Comparison of ENCODE assay signal across 8 mouse cellular contexts in genomic region chr15:17449736-17450135, GRCm38 (mm10).
A peak's percentile ranks its signal among the peaks of the same experiment; 100 is the strongest.
DNase-seq lines count a peak whose midpoint lies in the region; ATAC-seq lines count a peak whose summit lies in the region.
"Not testable (repeated sequence)": the region's sequence is repeated elsewhere in the genome, so short reads cannot be mapped to it uniquely, and the experiment has no call there.

No protein-coding gene starts in this region.

- not testable (repeated sequence) for ATAC-seq in forebrain, embryonic 14.5 days; hindbrain, embryonic 11.5 days (ENCODE audit: low FRiP score); midbrain, embryonic 11.5 days (ENCODE audit: low FRiP score); neural tube, embryonic 11.5 days (ENCODE audit: insufficient read depth, low FRiP score, low TSS enrichment)

- H3K9ac ChIP-seq in forebrain, embryonic 14.5 days (ENCODE audit: low read length); hindbrain, embryonic 11.5 days (ENCODE audit: low read depth, low read length); midbrain, embryonic 11.5 days (ENCODE audit: low read length); neural tube, embryonic 11.5 days (ENCODE audit: low read length): not testable (repeated sequence)

- 92% methylated on average over 3 of the region's 3 CpGs for WGBS in forebrain, embryonic 14.5 days
- 89% methylated on average over 3 of the region's 3 CpGs for WGBS in hindbrain, embryonic 11.5 days
- WGBS in midbrain, embryonic 11.5 days: 95% methylated on average over 3 of the region's 3 CpGs
- WGBS in neural tube, embryonic 11.5 days: 87% methylated on average over 3 of the region's 3 CpGs

- H3K4me2 ChIP-seq in forebrain, embryonic 14.5 days (ENCODE audit: low read length); hindbrain, embryonic 11.5 days (replicated peaks; ENCODE audit: low read depth, low read length); midbrain, embryonic 11.5 days; neural tube, embryonic 11.5 days (ENCODE audit: low read depth): not testable (repeated sequence)

- H3K9me3 ChIP-seq in forebrain, embryonic 14.5 days (replicated peaks; ENCODE audit: control insufficient read depth, low read length); hindbrain, embryonic 11.5 days (ENCODE audit: control insufficient read depth, low read length); midbrain, embryonic 11.5 days (ENCODE audit: control insufficient read depth, low read length); neural tube, embryonic 11.5 days (ENCODE audit: control insufficient read depth, low read length): not testable (repeated sequence)

- not testable (repeated sequence) for H3K36me3 ChIP-seq in forebrain, embryonic 14.5 days (ENCODE audit: control insufficient read depth, insufficient read depth, low read length); hindbrain, embryonic 11.5 days (ENCODE audit: control insufficient read depth, insufficient read depth, low read length); midbrain, embryonic 11.5 days (ENCODE audit: control insufficient read depth, insufficient read depth, low read length); neural tube, embryonic 11.5 days (ENCODE audit: control insufficient read depth, insufficient read depth, low read length)

- H3K4me3 ChIP-seq in forebrain, embryonic 14.5 days (ENCODE audit: low read depth, low read length); hindbrain, embryonic 11.5 days (ENCODE audit: low read depth, low read length); midbrain, embryonic 11.5 days (ENCODE audit: low read depth, low read length); neural tube, embryonic 11.5 days (ENCODE audit: low read depth, low read length): not testable (repeated sequence)

- H3K4me1 ChIP-seq in forebrain, embryonic 14.5 days (ENCODE audit: control insufficient read depth, insufficient read depth, low read length); hindbrain, embryonic 11.5 days (replicated peaks; ENCODE audit: control insufficient read depth, insufficient read depth, low read length); midbrain, embryonic 11.5 days (ENCODE audit: control insufficient read depth, insufficient read depth, low read length); neural tube, embryonic 11.5 days (ENCODE audit: control insufficient read depth, insufficient read depth, low read length): not testable (repeated sequence)

- DNase-seq in MN1 (ENCODE audit: low spot score): peak; percentile 36
- DNase-seq in R1 (ENCODE audit: low read depth, low spot score): peak; percentile 31
- peak; percentile 18 for DNase-seq in embryo, embryonic 11 days
- peak; percentile 45 for DNase-seq in forebrain, embryonic 14.5 days (ENCODE audit: low spot score)
- peak; percentile 54 for DNase-seq in hindbrain, embryonic 11.5 days (ENCODE audit: low spot score)
- DNase-seq in midbrain, embryonic 11.5 days (ENCODE audit: low spot score, missing footprints): peak; percentile 98
- peak; percentile 87 for DNase-seq in neural tube, embryonic 11.5 days (ENCODE audit: low spot score)
- peak; percentile 74 for DNase-seq in thymus, postnatal 0 days (ENCODE audit: low spot score)

- H3K27me3 ChIP-seq in forebrain, embryonic 14.5 days (replicated peaks; ENCODE audit: control insufficient read depth, insufficient read depth, low read length); hindbrain, embryonic 11.5 days (ENCODE audit: control insufficient read depth, insufficient read depth, low read length); midbrain, embryonic 11.5 days (ENCODE audit: control insufficient read depth, insufficient read depth, low read length); neural tube, embryonic 11.5 days (ENCODE audit: control insufficient read depth, insufficient read depth, low read length): not testable (repeated sequence)

- not testable (repeated sequence) for H3K27ac ChIP-seq in forebrain, embryonic 14.5 days (ENCODE audit: low read depth, low read length); hindbrain, embryonic 11.5 days (ENCODE audit: low read depth, low read length); midbrain, embryonic 11.5 days (ENCODE audit: low read depth, low read length); neural tube, embryonic 11.5 days (ENCODE audit: low read depth, low read length)

Comparison
In these comparisons a context has a peak if more than half of its experiments do, and no peak if none do; other contexts are left out.
1. DNase-seq: peak in every context shown above with its lines; median percentile 98 in midbrain, embryonic 11.5 days; 87 in neural tube, embryonic 11.5 days; 74 in thymus, postnatal 0 days; 54 in hindbrain, embryonic 11.5 days; 45 in forebrain, embryonic 14.5 days; 36 in MN1; 31 in R1; 18 in embryo, embryonic 11 days.